Mouse (Mus musculus): Measurements from ENCODE around the gene Phf12. TPM values are rescaled to one million over a fixed set of nuclear protein-coding genes. Genes with fewer than 3 reads are reported as not detected.
A peak's percentile ranks its signal among the peaks of the same experiment; 100 is the strongest.

Phf12 gene
- polyA plus RNA-seq, 1 experiment = 151 TPM

DNA sequence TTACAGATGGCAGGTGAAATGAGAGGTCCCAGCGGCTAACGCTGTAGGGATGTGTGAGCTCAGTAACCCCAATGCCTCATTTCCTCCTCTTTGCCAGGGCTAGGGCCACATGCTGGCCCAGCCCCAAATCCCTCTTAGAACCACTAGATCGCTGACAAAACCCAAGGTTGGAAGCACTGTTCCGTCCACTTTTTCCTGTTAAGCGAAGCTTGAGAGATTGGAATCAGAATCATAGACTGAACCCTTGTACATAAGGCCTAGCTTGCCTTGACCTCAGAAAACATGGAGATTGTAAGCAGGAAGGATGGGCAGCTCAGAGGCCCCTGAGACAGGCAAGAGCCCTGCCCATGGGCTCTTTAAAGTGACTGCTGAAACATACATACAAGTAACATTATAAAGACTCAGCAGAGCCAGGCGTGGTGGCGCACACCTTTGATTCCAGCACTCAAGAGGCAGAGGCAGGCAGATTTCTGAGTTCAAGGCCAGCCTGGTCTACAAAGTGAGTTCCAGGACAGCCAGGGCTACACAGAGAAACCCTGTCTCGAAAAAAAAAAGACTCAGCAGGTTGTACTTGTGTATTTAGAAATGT, 3.2 kb upstream of the Phf12 start:
- Histone ChIP-seq H3K4me1 (replicated peaks; ENCODE audit: control insufficient read depth, insufficient read depth, low read length) (peaks cover 5% of the 10 kb centered on the region), H3K27ac (ENCODE audit: control insufficient read depth, insufficient read depth, low read length) (no peak overlapping the region), H3K36me3 (ENCODE audit: control insufficient read depth, insufficient read depth, low read length) (no peaks in the 10 kb centered on the region), H3K4me3 (ENCODE audit: control insufficient read depth, insufficient read depth, low read length) (no peak overlapping the region), H3K27me3 (ENCODE audit: control insufficient read depth, insufficient read depth, low read length) (no peaks in the 10 kb centered on the region; the same call in 1 of the 2 replicates)
- DNase-seq = no peak
- TF ChIP-seq CTCF (IDR thresholded peaks at IDR 0.05; ENCODE audit: borderline replicate concordance, control insufficient read depth, extremely low read depth, insufficient read depth, low read length, poor library complexity) (no peak), POLR2A (IDR thresholded peaks at IDR 0.05; ENCODE audit: control insufficient read depth, extremely low read depth, insufficient read depth, low read length, poor library complexity) (no peak)
- WGBS = 90% methylated on average over 8 of the region's 8 CpGs

DNA sequence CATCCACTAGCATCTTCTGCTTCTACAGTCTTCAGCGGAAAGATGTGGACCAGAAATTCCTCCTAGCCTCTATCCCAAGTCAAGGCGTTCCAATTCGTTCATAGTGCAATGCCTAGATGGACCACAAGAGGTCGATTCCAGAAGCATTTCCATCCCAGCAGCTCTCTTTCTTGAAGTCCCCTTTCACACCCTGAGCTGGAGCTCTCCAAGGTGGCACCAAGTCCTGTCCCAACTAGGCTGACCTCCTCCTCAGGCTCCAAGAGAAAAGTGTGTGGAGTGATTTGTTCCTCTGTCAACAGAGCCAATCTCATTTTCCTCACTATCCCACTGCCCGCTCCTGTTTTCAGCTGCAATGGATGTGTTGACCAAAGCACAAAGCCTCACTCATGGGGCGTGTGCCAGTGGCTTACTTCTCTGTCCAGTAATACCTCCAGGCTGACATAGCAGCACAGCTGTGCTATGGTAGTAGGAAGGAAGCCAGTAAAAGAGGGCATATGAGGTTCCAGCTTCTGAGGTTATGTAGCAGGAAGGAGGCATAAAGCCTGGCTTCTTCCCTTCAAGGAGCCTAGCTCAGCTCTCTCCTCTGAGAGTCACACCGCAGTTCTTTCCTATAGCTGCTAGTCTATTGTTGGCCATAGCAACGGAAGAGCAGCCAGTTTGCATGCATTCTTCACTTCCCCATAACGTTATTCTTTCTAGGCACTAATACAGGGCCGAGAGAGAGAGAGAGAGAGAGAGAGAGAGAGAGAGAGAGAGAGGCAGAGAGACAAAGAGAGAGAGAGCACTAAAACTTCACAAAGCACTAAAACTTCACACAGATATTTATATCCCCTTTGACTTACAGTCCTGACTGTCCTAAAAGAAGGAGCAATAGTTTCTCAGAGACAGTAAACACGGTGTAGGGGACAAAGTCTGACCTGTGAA, 2.0 kb upstream of the Phf12 start:
- Histone ChIP-seq H3K4me3 (ENCODE audit: control insufficient read depth, insufficient read depth, low read length) (no peak overlapping the region), H3K27me3 (ENCODE audit: control insufficient read depth, insufficient read depth, low read length) (no peaks in the 10 kb centered on the region), H3K27ac (ENCODE audit: control insufficient read depth, insufficient read depth, low read length) (no peak overlapping the region), H3K36me3 (ENCODE audit: control insufficient read depth, insufficient read depth, low read length) (no peaks in the 10 kb centered on the region), H3K4me1 (replicated peaks; ENCODE audit: control insufficient read depth, insufficient read depth, low read length) (peaks cover 7% of the 10 kb centered on the region)
- DNase-seq = peak; percentile 58
- TF ChIP-seq POLR2A (IDR thresholded peaks at IDR 0.05; ENCODE audit: control insufficient read depth, extremely low read depth, insufficient read depth, low read length, poor library complexity) (no peak), CTCF (IDR thresholded peaks at IDR 0.05; ENCODE audit: borderline replicate concordance, control insufficient read depth, extremely low read depth, insufficient read depth, low read length, poor library complexity) (no peak)
- WGBS = 16% methylated on average over 11 of the region's 11 CpGs

DNA sequence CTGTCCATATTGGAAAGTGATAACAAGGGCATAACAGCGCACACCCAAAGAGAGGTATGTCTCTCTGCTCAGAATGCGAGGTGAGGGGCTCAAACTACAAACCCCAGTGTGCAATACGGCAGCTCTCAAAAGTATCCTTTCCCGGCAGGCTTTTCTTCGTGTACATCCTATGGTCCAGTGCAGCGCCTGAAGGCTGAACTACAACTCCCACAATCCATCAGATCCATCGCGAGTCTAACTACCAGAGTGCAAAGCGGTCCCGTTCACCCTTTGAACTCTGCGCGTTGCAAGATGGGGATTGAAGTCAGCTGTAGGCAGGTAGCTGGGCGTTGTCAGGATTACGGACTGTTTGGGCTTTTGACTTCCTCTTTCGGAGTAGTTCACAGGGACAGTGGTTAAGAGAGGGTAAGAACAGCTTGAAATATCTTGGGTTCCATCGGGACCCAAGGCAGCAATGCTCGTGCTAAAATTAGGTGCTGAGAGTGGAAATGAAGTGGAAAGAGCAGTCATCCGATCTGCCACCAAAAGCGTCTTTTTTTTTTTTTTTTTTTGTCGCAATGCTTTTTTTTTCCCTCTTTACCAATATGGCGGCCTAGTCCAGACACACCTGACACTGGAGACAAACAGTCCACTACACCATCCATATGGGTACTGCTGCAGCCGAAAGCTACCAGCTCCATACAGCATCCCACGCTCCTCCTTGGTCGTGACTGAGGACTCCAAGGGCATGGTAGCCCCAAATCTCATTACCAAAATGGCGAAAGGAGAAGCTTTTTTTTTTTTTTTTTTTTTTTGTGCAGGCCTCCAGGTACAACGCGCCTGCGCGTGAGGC, 729 bp upstream of the Phf12 start:
- under 1% methylated on average over 29 of the region's 29 CpGs for WGBS
- Histone ChIP-seq H3K4me3 (ENCODE audit: control insufficient read depth, insufficient read depth, low read length) (peak overlapping the region; percentile 48), H3K36me3 (ENCODE audit: control insufficient read depth, insufficient read depth, low read length) (no peaks in the 10 kb centered on the region), H3K4me1 (replicated peaks; ENCODE audit: control insufficient read depth, insufficient read depth, low read length) (peaks cover 12% of the 10 kb centered on the region), H3K27ac (ENCODE audit: control insufficient read depth, insufficient read depth, low read length) (peak overlapping the region; percentile 89), H3K27me3 (ENCODE audit: control insufficient read depth, insufficient read depth, low read length) (no peaks in the 10 kb centered on the region)
- DNase-seq = peak; percentile 93
- TF ChIP-seq CTCF (IDR thresholded peaks at IDR 0.05; ENCODE audit: borderline replicate concordance, control insufficient read depth, extremely low read depth, insufficient read depth, low read length, poor library complexity) (no peak), POLR2A (IDR thresholded peaks at IDR 0.05; ENCODE audit: control insufficient read depth, extremely low read depth, insufficient read depth, low read length, poor library complexity) (no peak)

DNA sequence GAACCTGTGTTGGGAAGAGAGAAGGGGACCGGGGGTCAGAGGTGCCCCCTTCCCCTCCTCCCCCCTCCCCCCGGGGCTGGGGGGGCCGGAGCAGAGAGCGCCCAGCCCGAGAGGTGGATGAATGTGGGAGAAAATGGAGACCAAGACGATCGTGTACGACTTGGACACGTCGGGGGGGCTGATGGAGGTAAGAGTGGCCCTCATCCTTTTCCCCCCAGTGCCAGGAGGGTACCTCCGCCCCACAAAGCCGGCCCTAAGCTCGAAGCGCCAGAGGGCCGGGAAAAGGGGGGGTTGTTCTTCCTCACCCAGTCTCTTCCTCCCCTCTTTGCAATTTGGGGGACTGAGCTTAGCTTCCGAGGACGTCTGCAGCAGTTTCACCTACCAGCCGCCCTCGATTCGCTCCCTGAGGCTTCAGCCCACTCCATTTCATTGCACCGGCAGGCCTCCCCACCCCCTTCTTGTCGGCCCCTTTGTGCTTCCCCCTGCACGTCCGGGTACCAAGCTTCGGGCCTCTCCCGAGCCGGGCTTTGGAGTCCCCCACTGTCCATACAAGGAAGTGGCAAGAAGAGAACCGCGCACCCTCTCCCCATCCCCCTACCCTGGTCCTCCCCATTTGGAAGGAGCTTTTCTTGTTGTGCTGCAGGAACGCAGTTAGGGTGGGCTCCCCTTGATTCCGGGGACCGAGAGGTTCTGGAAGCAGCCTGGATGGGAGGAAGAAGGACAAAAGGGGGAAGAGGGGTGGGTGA, 810 bp downstream of the Phf12 start:
- DNase-seq = peak; percentile 71
- peaks cover 12% of the 10 kb centered on the region for H3K4me1 ChIP-seq (replicated peaks; ENCODE audit: control insufficient read depth, insufficient read depth, low read length)
- 2% methylated on average over 29 of the region's 32 CpGs for WGBS
- peak overlapping the region; percentile 99 for H3K4me3 ChIP-seq (ENCODE audit: control insufficient read depth, insufficient read depth, low read length)
- TF ChIP-seq POLR2A (IDR thresholded peaks at IDR 0.05; ENCODE audit: control insufficient read depth, extremely low read depth, insufficient read depth, low read length, poor library complexity) (peak; percentile 19; the same call in 1 of the 2 replicates), CTCF (IDR thresholded peaks at IDR 0.05; ENCODE audit: borderline replicate concordance, control insufficient read depth, extremely low read depth, insufficient read depth, low read length, poor library complexity) (no peak)
- peaks cover under 1% of the 10 kb centered on the region; the same call in 1 of the 2 replicates for H3K36me3 ChIP-seq (ENCODE audit: control insufficient read depth, insufficient read depth, low read length)
- H3K27me3 ChIP-seq (ENCODE audit: control insufficient read depth, insufficient read depth, low read length) = no peaks in the 10 kb centered on the region
- peak overlapping the region; percentile 93 for H3K27ac ChIP-seq (ENCODE audit: control insufficient read depth, insufficient read depth, low read length)

DNA sequence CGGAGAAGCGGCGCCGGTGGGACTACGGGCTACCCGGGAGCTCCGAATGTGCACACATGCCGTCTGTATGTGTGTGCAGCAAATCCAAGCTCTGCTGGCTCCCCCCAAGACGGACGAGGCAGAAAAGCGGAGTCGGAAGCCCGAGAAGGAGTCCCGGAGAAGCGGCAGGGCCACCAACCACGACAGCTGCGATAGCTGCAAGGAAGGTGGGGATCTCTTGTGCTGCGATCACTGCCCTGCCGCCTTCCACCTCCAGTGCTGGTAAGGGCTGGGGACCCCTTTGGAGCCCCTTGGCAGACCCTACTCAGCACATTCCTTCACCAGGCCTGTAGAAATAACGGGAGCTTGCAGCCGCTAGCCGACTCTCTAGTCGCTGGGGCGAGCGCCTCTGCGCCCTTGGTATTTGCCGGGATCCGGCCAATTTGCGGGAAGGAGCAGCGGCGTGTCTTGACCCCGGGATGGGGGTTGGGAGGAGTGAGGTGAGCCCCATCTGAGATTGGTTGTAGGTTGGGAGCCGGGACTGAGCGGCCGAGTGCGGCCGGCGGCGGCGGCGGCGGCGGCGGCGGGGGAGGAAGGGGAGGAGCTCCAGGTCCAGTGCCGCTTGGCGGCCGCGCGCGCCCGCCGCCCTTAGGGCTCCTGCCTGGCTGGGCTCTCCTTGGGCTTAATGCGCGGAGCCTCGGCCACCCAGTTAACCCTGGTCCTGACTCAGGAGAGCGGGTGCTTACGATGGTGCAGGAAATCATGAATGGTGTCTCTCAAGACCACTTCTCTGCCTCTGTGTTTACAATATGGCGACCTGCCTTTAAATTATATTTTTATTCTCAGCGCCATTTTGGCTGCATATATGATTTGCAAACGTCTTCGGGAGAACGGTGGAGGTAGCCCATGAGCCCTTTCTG, 1.6 kb downstream of the Phf12 start:
- WGBS = under 1% methylated on average over 61 of the region's 63 CpGs
- TF ChIP-seq POLR2A (IDR thresholded peaks at IDR 0.05; ENCODE audit: control insufficient read depth, extremely low read depth, insufficient read depth, low read length, poor library complexity) (peak; percentile 45; the same call in 1 of the 2 replicates), CTCF (IDR thresholded peaks at IDR 0.05; ENCODE audit: borderline replicate concordance, control insufficient read depth, extremely low read depth, insufficient read depth, low read length, poor library complexity) (peak; percentile 44; the same call in 1 of the 2 replicates)
- H3K4me1 ChIP-seq (replicated peaks; ENCODE audit: control insufficient read depth, insufficient read depth, low read length) = peaks cover 12% of the 10 kb centered on the region
- peaks cover 9% of the 10 kb centered on the region for H3K36me3 ChIP-seq (ENCODE audit: control insufficient read depth, insufficient read depth, low read length)
- H3K4me3 ChIP-seq (ENCODE audit: control insufficient read depth, insufficient read depth, low read length) = peak overlapping the region; percentile 99
- peak; percentile 67 for DNase-seq
- H3K27ac ChIP-seq (ENCODE audit: control insufficient read depth, insufficient read depth, low read length) = peak overlapping the region; percentile 93
- H3K27me3 ChIP-seq (ENCODE audit: control insufficient read depth, insufficient read depth, low read length) = no peaks in the 10 kb centered on the region
